Mouse (Mus musculus): Measurements from ENCODE around the gene Acad9. TPM values are rescaled to one million over a fixed set of nuclear protein-coding genes. Genes with fewer than 3 reads are reported as not detected.

The Acad9 gene
- 44.7 TPM for polyA plus RNA-seq (2017; shearing (Covaris generic))

GRCm38 (mm10) chr3:36065843-36066651, at the start of gene Acad9:
Acad9 (plus strand) TSS chr3:36065979.

GRCm38 (mm10) chr3:36053447-36053846, 12.3 kb upstream of the Acad9 start, which contains the start of gene Ccdc144b:
Ccdc144b (minus strand) TSS chr3:36053547.

Other genes with a start within 250 kb of the Acad9 start
- 58.9 TPM for gene Dcun1d1, start 128.5 kb upstream of the Acad9 start, polyA plus RNA-seq (2017; shearing (Covaris generic))
- gene Mccc1, start 65.3 kb upstream of the Acad9 start, polyA plus RNA-seq (2017; shearing (Covaris generic)) = 25.5 TPM
- not detected for gene Ccdc144b, start 12.4 kb upstream of the Acad9 start, polyA plus RNA-seq (2017; shearing (Covaris generic))
- gene D3Ertd254e, start 85.0 kb downstream of the Acad9 start, polyA plus RNA-seq (2017; shearing (Covaris generic)) = 1.9 TPM
- gene Qrfpr, start 156.3 kb downstream of the Acad9 start, polyA plus RNA-seq (2017; shearing (Covaris generic)) = not detected